Mouse (Mus musculus) CH12.LX (cell line): ENCODE results near the gene Ttc7b. TPM values are rescaled to one million over a fixed set of nuclear protein-coding genes. Genes with fewer than 3 reads are reported as not detected.

Source experiments
- DNase-seq: peaks from one replicate; pipeline ENCODE4 v3.0.0-alpha.2; 2013; ENCODE audit errors: extremely low read depth
- H3K27ac ChIP-seq: 2 replicates; pipeline ENCODE4 v1.5.1; 2012; ENCODE audit warnings: low read depth, mild to moderate bottlenecking, control low read depth, moderate library complexity; ENCODE audit not compliant: insufficient read depth
- H3K27me3 ChIP-seq: replicated peaks from 2 replicates; pipeline ENCODE3; 2012; ENCODE audit warnings: inconsistent platforms
- H3K36me3 ChIP-seq, 2 experiments: replicated peaks in 1 of 2; 2 replicates each; pipeline versions ENCODE3 to v1.6.1; 2012; ENCODE audit warnings: inconsistent platforms in 1 of 2, low read length in 1 of 2, mild to moderate bottlenecking in 1 of 2, mixed read lengths in 1 of 2, moderate library complexity in 1 of 2; ENCODE audit not compliant: control insufficient read depth in 1 of 2, insufficient read depth in 1 of 2
- H3K4me1 ChIP-seq, 2 experiments: 2 replicates each; pipeline ENCODE4 v1.6.1; 2012; ENCODE audit warnings: inconsistent platforms in 1 of 2, moderate library complexity in 1 of 2; ENCODE audit not compliant: insufficient read depth in 2 of 2, control insufficient read depth in 1 of 2
- H3K4me2 ChIP-seq: 2 replicates; pipeline ENCODE4 v1.6.1; 2012; ENCODE audit warnings: low read depth, mild to moderate bottlenecking, control low read depth; ENCODE audit not compliant: poor library complexity, insufficient read depth, severe bottlenecking
- H3K4me3 ChIP-seq, 3 experiments: fragments of 150-350 bp in 1 of 3; sonication (generic) in 1 of 3; replicated peaks in 1 of 3; 2 replicates each; pipeline versions ENCODE3 to v1.5.1; 2011 to 2012; ENCODE audit warnings: low read depth in 2 of 3, low read length in 2 of 3, mild to moderate bottlenecking in 2 of 3, moderate library complexity in 2 of 3, control low read depth in 1 of 3, improper control_type of control experiment in 1 of 3, inconsistent platforms in 1 of 3, mixed read lengths in 1 of 3; ENCODE audit not compliant: poor library complexity in 1 of 3
- H3K79me2 ChIP-seq: replicated peaks from 2 replicates; pipeline ENCODE4 v1.6.1; 2012; ENCODE audit warnings: mild to moderate bottlenecking, moderate library complexity; ENCODE audit not compliant: control insufficient read depth, poor library complexity, insufficient read depth, severe bottlenecking; ENCODE audit errors: extremely low read depth
- H3K9ac ChIP-seq: 2 replicates; pipeline ENCODE4 v1.6.1; 2012; ENCODE audit warnings: low read depth, mild to moderate bottlenecking, control low read depth, moderate library complexity; ENCODE audit not compliant: insufficient read depth
- H3K9me3 ChIP-seq: replicated peaks from 2 replicates; pipeline ENCODE3; 2012; ENCODE audit warnings: low read length, inconsistent platforms, mixed read lengths
- BHLHE40 ChIP-seq: IDR thresholded peaks from 2 replicates; pipeline ENCODE4 v1.6.1; 2011; ENCODE audit warnings: mild to moderate bottlenecking, low read depth, low read length, improper control_type of control experiment
- CTCF ChIP-seq, 2 experiments: IDR thresholded peaks in 1 of 2; conservative IDR thresholded peaks in 1 of 2; 2 replicates each; pipeline ENCODE4 v1.5.1; 2011 to 2012; ENCODE audit warnings: low read depth in 2 of 2, low read length in 2 of 2, improper control_type of control experiment in 1 of 2, inconsistent platforms in 1 of 2, mild to moderate bottlenecking in 1 of 2, moderate library complexity in 1 of 2
- E2F4 ChIP-seq: IDR thresholded peaks from 2 replicates; pipeline ENCODE4 v1.6.1; 2011; ENCODE audit warnings: low read depth, low read length, improper control_type of control experiment; ENCODE audit not compliant: insufficient replicate concordance
- EP300 ChIP-seq: IDR thresholded peaks from 2 replicates; pipeline ENCODE4 v1.6.1; 2011; ENCODE audit warnings: low read length, improper control_type of control experiment
- ETS1 ChIP-seq: conservative IDR thresholded peaks from 2 replicates; pipeline ENCODE4 v1.6.1; 2012; ENCODE audit warnings: low read depth, mild to moderate bottlenecking, inconsistent platforms, low read length, improper control_type of control experiment, moderate library complexity
- GABPA ChIP-seq: IDR thresholded peaks from 2 replicates; pipeline ENCODE4 v1.6.1; 2012; ENCODE audit warnings: low read depth, low read length, improper control_type of control experiment, inconsistent platforms; ENCODE audit not compliant: insufficient replicate concordance
- JUN ChIP-seq: IDR thresholded peaks from 2 replicates; pipeline ENCODE4 v1.6.1; 2011; ENCODE audit warnings: low read depth, mild to moderate bottlenecking, low read length, improper control_type of control experiment, moderate library complexity; ENCODE audit not compliant: insufficient read depth
- JUND ChIP-seq: conservative IDR thresholded peaks from 2 replicates; pipeline ENCODE4 v1.6.1; 2011; ENCODE audit warnings: low read depth, low read length, improper control_type of control experiment
- MAZ ChIP-seq: IDR thresholded peaks from 2 replicates; pipeline ENCODE4 v1.6.1; 2012; ENCODE audit warnings: low read depth, mild to moderate bottlenecking, inconsistent platforms, low read length, improper control_type of control experiment, moderate library complexity
- MEF2A ChIP-seq: IDR thresholded peaks from 2 replicates; pipeline ENCODE4 v1.6.1; 2014; ENCODE audit warnings: low read depth, mild to moderate bottlenecking, inconsistent platforms, low read length, improper control_type of control experiment, borderline replicate concordance
- MYC ChIP-seq: IDR thresholded peaks from 2 replicates; pipeline ENCODE4 v1.6.1; 2011; ENCODE audit warnings: low read depth, mild to moderate bottlenecking, improper control_type of control experiment, low read length
- NELFE ChIP-seq: IDR thresholded peaks from 2 replicates; pipeline ENCODE4 v1.6.1; 2011; ENCODE audit warnings: low read depth, low read length, improper control_type of control experiment
- NRF1 ChIP-seq: IDR thresholded peaks from 2 replicates; pipeline ENCODE4 v1.6.1; 2014; ENCODE audit warnings: low read depth, mild to moderate bottlenecking, inconsistent platforms, low read length, improper control_type of control experiment, moderate library complexity
- PAX5 ChIP-seq: IDR thresholded peaks from 2 replicates; pipeline ENCODE4 v1.6.1; 2012; ENCODE audit warnings: low read length, inconsistent platforms, mixed read lengths
- RAD21 ChIP-seq: IDR thresholded peaks from 2 replicates; pipeline ENCODE4 v1.6.1; 2011; ENCODE audit warnings: low read depth, mild to moderate bottlenecking, low read length, improper control_type of control experiment, moderate library complexity
- RCOR1 ChIP-seq: conservative IDR thresholded peaks from 2 replicates; pipeline ENCODE4 v1.6.1; 2012; ENCODE audit warnings: low read depth, mild to moderate bottlenecking, inconsistent platforms, low read length, improper control_type of control experiment
- SMC3 ChIP-seq: IDR thresholded peaks from 2 replicates; pipeline ENCODE4 v1.6.1; 2011; ENCODE audit warnings: low read depth, low read length, improper control_type of control experiment
- TCF12 ChIP-seq: IDR thresholded peaks from 2 replicates; pipeline ENCODE4 v1.6.1; 2014; ENCODE audit warnings: low read depth, mild to moderate bottlenecking, inconsistent platforms, low read length, improper control_type of control experiment
- USF1 ChIP-seq: IDR thresholded peaks from 2 replicates; pipeline ENCODE4 v1.6.1; 2014; ENCODE audit warnings: low read depth, mild to moderate bottlenecking, inconsistent platforms, low read length, improper control_type of control experiment
- USF2 ChIP-seq: conservative IDR thresholded peaks from 2 replicates; pipeline ENCODE4 v1.6.1; 2011; ENCODE audit warnings: low read depth, low read length, improper control_type of control experiment
- ZC3H11A ChIP-seq: IDR thresholded peaks from 2 replicates; pipeline ENCODE4 v1.6.1; 2012; ENCODE audit warnings: low read depth, mild to moderate bottlenecking, inconsistent platforms, low read length, improper control_type of control experiment
- ZKSCAN1 ChIP-seq: IDR thresholded peaks from 2 replicates; pipeline ENCODE4 v1.6.1; 2012; ENCODE audit warnings: low read depth, inconsistent platforms, low read length, improper control_type of control experiment, borderline replicate concordance
- ZNF384 ChIP-seq: IDR thresholded peaks from 2 replicates; pipeline ENCODE4 v1.6.1; 2012; ENCODE audit warnings: low read depth, low read length, improper control_type of control experiment, inconsistent platforms
- dilution Hi-C: fragments of 300-500 bp; cut with MboI; formaldehyde crosslinking; loops from 2 replicates; pipeline ENCODE4 v1.14.3; 2020; ENCODE audit warnings: low sequenced_read_pairs; ENCODE audit not compliant: extremely low pct_unique_long_range_greater_than_20kb, extremely low pct_ligation_motif_present
- in situ Hi-C: fragments of 300-500 bp; cut with MboI; formaldehyde crosslinking; loops from 3 replicates; pipeline ENCODE4 v1.14.3; 2019; ENCODE audit warnings: low sequenced_read_pairs, low pct_ligation_motif_present, low pct_unique_long_range_greater_than_20kb, mixed read lengths
- polyA plus RNA-seq: library from polyadenylated mRNA; unstranded; fragments of >175 nt; gene quantifications from 2 replicates; pipeline ENCODE4 v1.2.1, GENCODE M21; 2012; ENCODE audit warnings: low read depth; ENCODE audit not compliant: insufficient read length
- total RNA-seq, 2 experiments: library from RNA; depleted of rRNA; stranded (reverse); fragments of 300-350 nt in 1 of 2; fragments of >200 nt in 1 of 2; gene quantifications; 2 replicates each; pipeline ENCODE4 v1.2.3; 2012 to 2014

Ttc7b gene
- total and polyA plus RNA-seq, 3 experiments = 7.8 to 18.3 (median 12.7) TPM

DNA sequence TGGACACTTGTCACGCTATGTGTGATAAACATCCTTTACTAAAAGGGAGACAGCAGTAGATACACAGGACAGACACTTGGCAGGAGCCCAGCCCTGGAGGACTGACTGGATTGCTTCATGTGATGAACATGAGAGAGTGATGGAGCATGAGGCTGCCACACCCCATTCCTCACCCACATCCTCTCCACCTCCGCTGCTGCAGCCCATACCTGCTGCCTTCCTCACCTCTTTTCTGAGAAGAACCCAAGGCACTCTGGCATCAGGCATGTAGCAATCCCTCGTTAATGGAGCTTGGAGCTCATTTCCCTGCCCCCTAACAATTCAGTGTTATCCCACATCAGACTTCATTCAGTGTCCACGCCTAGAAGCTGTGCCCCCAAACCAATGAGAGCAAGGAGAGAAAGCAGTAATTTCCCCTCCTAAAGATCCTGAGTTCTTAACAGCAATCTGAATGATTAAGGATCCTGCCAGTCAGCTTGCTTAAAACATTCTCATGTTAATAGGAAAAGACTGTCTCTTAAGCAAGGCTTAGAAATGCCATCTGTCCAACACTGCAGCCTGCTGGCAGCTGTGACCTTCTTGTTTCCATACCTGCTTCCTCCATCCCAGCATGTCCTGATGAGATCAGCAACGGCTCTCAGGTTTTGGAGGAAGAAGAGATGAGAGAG is 183.1 kb downstream of the Ttc7b start:
- no peak overlapping the region for H3K9ac ChIP-seq
- peaks cover 2 to 10% of the 10 kb centered on the region in 2 experiments for H3K36me3 ChIP-seq
- in situ Hi-C loops (loop anchor here (5.0 kb wide), 1 partner anchor 135 kb away; no protein-coding TSS in a partner anchor), dilution Hi-C loops (no loop called here)
- no peak overlapping the region for H3K4me2 ChIP-seq
- H3K27me3 ChIP-seq = no peaks in the 10 kb centered on the region
- no peak overlapping the region for H3K27ac ChIP-seq
- no peaks in the 10 kb centered on the region for H3K9me3 ChIP-seq
- no peak for DNase-seq
- TF ChIP-seq SMC3 (peak; percentile 84), RCOR1 (no peak), ZNF384 (no peak), ZC3H11A (peak; percentile 62), USF2 (no peak), PAX5 (no peak), MEF2A (no peak), CTCF (conservative IDR thresholded peaks at IDR 0.05 in 1 of 2, IDR thresholded peaks at IDR 0.05 in 1 of 2; ENCODE audit: low read depth in 2 of 2, low read length in 2 of 2) (peak in 1 of 2 experiments; percentile 77; a peak in 2 of 4 replicates), RAD21 (peak; percentile 77), JUND (no peak), BHLHE40 (no peak)
- TF ChIP-seq, all 38 proteins: peak for 4
- Histone ChIP-seq H3K4me1 (peaks cover 0 to 19% of the 10 kb centered on the region in 2 experiments; a peak in 2 of 4 replicates), H3K79me2 (no peaks in the 10 kb centered on the region), H3K4me3 (no peak overlapping the region)

DNA sequence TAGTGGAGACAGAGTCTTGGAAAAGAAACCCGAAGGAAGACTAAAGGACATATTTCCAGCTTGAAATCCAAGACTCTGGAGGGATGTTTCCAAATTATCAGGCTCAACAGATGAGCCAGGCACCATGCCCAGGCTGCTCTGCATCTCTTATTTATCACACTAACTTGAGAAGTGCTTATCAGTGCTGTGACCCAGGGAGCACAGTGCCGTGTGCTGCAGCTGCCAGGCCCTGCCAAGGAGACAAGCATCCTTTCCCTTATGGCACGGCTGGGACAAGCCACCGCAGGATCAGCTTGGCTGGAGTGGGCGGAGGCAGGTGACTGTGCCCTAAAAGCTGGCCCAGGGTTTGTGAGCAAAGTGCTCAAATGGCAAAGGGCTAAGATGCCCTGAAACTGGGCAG is 184.4 kb downstream of the Ttc7b start:
- dilution Hi-C loops = no loop called here

More for the DNA sequence above, 184.4 kb downstream of the Ttc7b start:
- TF ChIP-seq ZC3H11A (no peak), ETS1 (no peak), RCOR1 (no peak), GABPA (no peak), MYC (no peak), EP300 (no peak), BHLHE40 (no peak), TCF12 (no peak), ZKSCAN1 (no peak), JUN (no peak), MAZ (no peak), E2F4 (no peak), USF1 (no peak), NRF1 (no peak), NELFE (no peak), ZNF384 (no peak)
- H3K36me3 ChIP-seq = peaks cover 2 to 18% of the 10 kb centered on the region in 2 experiments
- H3K27ac ChIP-seq = no peak overlapping the region
- no peak for DNase-seq
- no peak overlapping the region for H3K4me2 ChIP-seq
- H3K4me3 ChIP-seq = no peak overlapping the region
- in situ Hi-C loops = loop anchor here (5.0 kb wide), 1 partner anchor 134 kb away; no protein-coding TSS in a partner anchor
- no peaks in the 10 kb centered on the region for H3K9me3 ChIP-seq
- H3K27me3 ChIP-seq = no peaks in the 10 kb centered on the region
- H3K4me1 ChIP-seq = peaks cover 6 to 30% of the 10 kb centered on the region in 2 experiments
- H3K79me2 ChIP-seq = no peaks in the 10 kb centered on the region
- no peak overlapping the region for H3K9ac ChIP-seq
